12 mouse cellular contexts compared by ENCODE assay signal in the genomic region with DNA sequence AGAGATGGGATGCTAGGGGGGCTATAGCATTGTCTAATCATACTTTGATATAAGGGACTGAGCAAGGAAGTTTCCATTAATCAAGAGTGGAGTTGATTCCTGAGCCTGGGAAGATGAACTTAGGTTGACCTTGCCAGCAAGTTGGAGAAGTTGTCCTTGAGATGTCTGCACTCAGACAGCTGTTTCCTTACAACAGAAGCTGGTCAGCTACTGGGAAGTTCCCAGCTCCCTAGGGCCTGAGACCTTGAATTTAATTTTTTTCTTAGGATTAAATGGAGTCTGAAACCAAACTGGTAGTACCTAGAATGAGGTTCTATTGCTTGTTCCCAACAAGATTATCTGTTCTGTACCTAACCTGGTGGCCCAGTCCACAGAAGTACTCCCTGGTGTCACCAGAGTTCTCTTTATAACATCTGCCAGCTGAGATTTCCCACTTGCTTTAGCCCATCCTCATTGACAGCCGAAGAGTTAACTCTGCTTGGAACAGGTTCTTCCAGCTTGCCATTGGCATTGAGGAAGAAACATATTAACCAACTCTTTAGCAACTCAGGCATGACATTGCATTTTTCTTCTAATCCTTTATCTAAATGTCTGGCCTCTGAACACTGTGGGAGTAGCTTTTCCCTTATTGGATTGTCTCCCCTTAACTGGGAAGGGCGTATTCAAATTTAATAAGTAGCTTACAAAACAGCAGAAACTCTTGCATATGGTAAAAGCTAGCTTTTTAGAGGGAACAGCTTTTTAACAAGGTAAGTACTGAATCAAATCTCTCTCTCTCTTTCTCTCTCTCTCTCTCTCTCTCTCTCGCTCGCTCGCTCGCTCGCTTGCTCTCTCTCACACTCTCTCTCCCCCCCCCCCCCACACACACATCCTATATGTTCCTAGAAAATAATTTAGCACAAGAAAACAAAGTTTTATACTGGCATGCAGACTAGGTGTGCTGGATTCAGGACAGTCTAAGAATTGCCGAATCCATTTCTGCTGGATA. TPM values are rescaled to one million over a fixed set of nuclear protein-coding genes. Genes with fewer than 3 reads are reported as not detected.
A peak's percentile ranks its signal among the peaks of the same experiment; 100 is the strongest.
DNase-seq lines count a peak whose midpoint lies in the region; ATAC-seq and TF ChIP-seq lines count a peak whose summit lies in the region.
"Had no signal": no experiment of that assay in that cellular context is flagged by ENCODE, and none has a peak within 500 bp of the region (broad histone marks: within the 10 kb centered on the region; RNA-seq: fewer than 3 reads in every experiment).

A gene (plus strand): TSS at position 679 of the 988 bp plus-strand sequence.

- H3K9ac ChIP-seq in embryonic facial prominence, embryonic 15.5 days = no peak within 1 kb of the TSS
- no peak within 1 kb of the TSS for H3K9ac ChIP-seq in stomach, postnatal 0 days (ENCODE audit: low read length)
- H3K9ac ChIP-seq: forebrain, embryonic 12.5 days had no signal

- H3K27ac ChIP-seq in testis, adult 2 months (ENCODE audit: control insufficient read depth, insufficient read depth, low read depth, low read length) = peak within 1 kb of the TSS; percentile 32; the same call in 1 of the 2 replicates
- H3K27ac ChIP-seq in embryonic facial prominence, embryonic 15.5 days (replicated peaks) = no peak within 1 kb of the TSS
- peak within 1 kb of the TSS; percentile 65 for H3K27ac ChIP-seq in stomach, postnatal 0 days (replicated peaks)
- H3K27ac ChIP-seq in hindbrain, embryonic 10.5 days = no peak within 1 kb of the TSS
- H3K27ac ChIP-seq: forebrain, embryonic 12.5 days; macrophage had no signal

- H3K9me3 ChIP-seq in embryonic facial prominence, embryonic 15.5 days (replicated peaks) = no peaks in the 10 kb centered on the region
- H3K9me3 ChIP-seq in stomach, postnatal 0 days (ENCODE audit: control insufficient read depth, low read length) = no peaks in the 10 kb centered on the region
- H3K9me3 ChIP-seq in hindbrain, embryonic 10.5 days = no peaks in the 10 kb centered on the region
- H3K9me3 ChIP-seq: forebrain, embryonic 12.5 days had no signal

- no peaks in the 10 kb centered on the region; the same call in 1 of the 2 replicates for H3K4me1 ChIP-seq in testis, adult 2 months (ENCODE audit: control insufficient read depth, insufficient read depth, low read length)
- no peaks in the 10 kb centered on the region for H3K4me1 ChIP-seq in embryonic facial prominence, embryonic 15.5 days
- no peaks in the 10 kb centered on the region for H3K4me1 ChIP-seq in stomach, postnatal 0 days (replicated peaks; ENCODE audit: control insufficient read depth, insufficient read depth)
- no peaks in the 10 kb centered on the region for H3K4me1 ChIP-seq in hindbrain, embryonic 10.5 days (replicated peaks)
- H3K4me1 ChIP-seq: forebrain, embryonic 12.5 days had no signal

- no peak for TF ChIP-seq POLR2A in testis, adult 2 months (IDR thresholded peaks at IDR 0.05; ENCODE audit: control insufficient read depth, low read depth, low read length)

- no peak for TF ChIP-seq EP300 in stomach, postnatal 0 days (optimal IDR thresholded peaks at IDR 0.05)

- no peak for DNase-seq in testis, postnatal 10 days (ENCODE audit: low spot score)
- peak; percentile 54 for DNase-seq in kidney, postnatal 14 days
- DNase-seq in stomach, postnatal 0 days (ENCODE audit: low spot score) = peak; percentile 45
- DNase-seq in hindbrain, embryonic 10.5 days (ENCODE audit: low spot score) = no peak
- DNase-seq in gastrocnemius, adult 8-10 months (ENCODE audit: low spot score in 2 of 2) = no peak
- DNase-seq: cerebellum, adult 11-12 months; thymus, postnatal 14 days had no signal

- no peak for TF ChIP-seq CTCF in testis, adult 2 months (IDR thresholded peaks at IDR 0.05; ENCODE audit: control insufficient read depth, insufficient read depth, insufficient replicate concordance, low read depth, low read length)
- no peak for TF ChIP-seq CTCF in stomach, postnatal 0 days (IDR thresholded peaks at IDR 0.05; ENCODE audit: low read depth)

- H3K36me3 ChIP-seq in testis, adult 2 months (ENCODE audit: control insufficient read depth, insufficient read depth, low read length) = no peaks in the 10 kb centered on the region
- no peaks in the 10 kb centered on the region for H3K36me3 ChIP-seq in embryonic facial prominence, embryonic 15.5 days
- no peaks in the 10 kb centered on the region for H3K36me3 ChIP-seq in stomach, postnatal 0 days (ENCODE audit: control insufficient read depth, insufficient read depth, low read length)
- no peaks in the 10 kb centered on the region for H3K36me3 ChIP-seq in hindbrain, embryonic 10.5 days
- H3K36me3 ChIP-seq: forebrain, embryonic 12.5 days had no signal

- H3K4me2 ChIP-seq in embryonic facial prominence, embryonic 15.5 days (replicated peaks) = no peak within 1 kb of the TSS
- peak within 1 kb of the TSS; percentile 20; the same call in 1 of the 2 replicates for H3K4me2 ChIP-seq in stomach, postnatal 0 days (replicated peaks; ENCODE audit: low read depth)
- H3K4me2 ChIP-seq: forebrain, embryonic 12.5 days had no signal

- H3K4me3 ChIP-seq in testis, adult 2 months (ENCODE audit: control insufficient read depth, low read depth, low read length) = no peak within 1 kb of the TSS
- no peak within 1 kb of the TSS for H3K4me3 ChIP-seq in embryonic facial prominence, embryonic 15.5 days (replicated peaks)
- H3K4me3 ChIP-seq in stomach, postnatal 0 days (ENCODE audit: low read depth, low read length) = no peak within 1 kb of the TSS
- H3K4me3 ChIP-seq in hindbrain, embryonic 10.5 days = no peak within 1 kb of the TSS
- H3K4me3 ChIP-seq: forebrain, embryonic 12.5 days had no signal

- no peaks in the 10 kb centered on the region for H3K27me3 ChIP-seq in testis, adult 2 months (ENCODE audit: control insufficient read depth, insufficient read depth, low read length)
- no peaks in the 10 kb centered on the region for H3K27me3 ChIP-seq in embryonic facial prominence, embryonic 15.5 days
- H3K27me3 ChIP-seq in stomach, postnatal 0 days (ENCODE audit: control insufficient read depth, insufficient read depth, low read length) = no peaks in the 10 kb centered on the region
- no peaks in the 10 kb centered on the region for H3K27me3 ChIP-seq in hindbrain, embryonic 10.5 days (ENCODE audit: insufficient read depth, poor library complexity, severe bottlenecking)
- H3K27me3 ChIP-seq: forebrain, embryonic 12.5 days had no signal

- 70% methylated on average over 8 of the region's 8 CpGs for WGBS in embryonic facial prominence, embryonic 15.5 days
- 54% methylated on average over 8 of the region's 8 CpGs for WGBS in stomach, postnatal 0 days
- WGBS in hindbrain, embryonic 10.5 days = 78% methylated on average over 8 of the region's 8 CpGs

- ATAC-seq in embryonic facial prominence, embryonic 15.5 days (ENCODE audit: insufficient number of reproducible peaks, low FRiP score, low TSS enrichment, low read depth) = no peak
- peak; percentile 91 for ATAC-seq in stomach, postnatal 0 days (ENCODE audit: low FRiP score, low TSS enrichment)
- no peak for ATAC-seq in cerebellum, adult (ENCODE audit: insufficient number of reproducible peaks, low FRiP score, low TSS enrichment)

RNA-seq across cellular contexts. Expression of the gene that starts here (rescaled TPM):
- polyA plus RNA-seq in testis, adult 2 months (2012; rRNA removed) = 14.8 and 15.7 TPM in 2 replicates
- 6.0 and 10.3 TPM in 2 replicates for polyA plus RNA-seq in embryonic facial prominence, embryonic 15.5 days (2015; fragmentation: Nextera tagmentation; extraction: Ambion mirVana)
- polyA plus RNA-seq in stomach, postnatal 0 days (2015; fragmentation: Nextera tagmentation; extraction: Ambion mirVana) = 71.7 and 77.2 TPM in 2 replicates
- polyA plus RNA-seq in hindbrain, embryonic 10.5 days (2016; fragmentation: Nextera tagmentation; extraction: Ambion mirVana) = 0.21 and 0.26 TPM in 2 replicates
- 1 to 10 TPM in 2 of 4 experiments, under 1 TPM in 2; 0.48 to 1.2 (median 0.86) TPM for total RNA-seq in gastrocnemius, adult 8-10 months (2022)

Comparison
In these comparisons a context has a peak if more than half of its experiments do, and no peak if none do; other contexts are left out.
1. H3K27ac ChIP-seq: peak in testis, adult 2 months (single experiment) and stomach, postnatal 0 days (single experiment); none in embryonic facial prominence, embryonic 15.5 days (single experiment) and hindbrain, embryonic 10.5 days (single experiment).
2. DNase-seq: peak in kidney, postnatal 14 days (single experiment) and stomach, postnatal 0 days (single experiment); none in testis, postnatal 10 days (single experiment), hindbrain, embryonic 10.5 days (single experiment) and gastrocnemius, adult 8-10 months (0 of 2).